Mouse (Mus musculus) C2C12 (cell line): ENCODE measurements around the gene Zfp597. TPM values are rescaled to one million over a fixed set of nuclear protein-coding genes. Genes with fewer than 3 reads are reported as not detected.
A peak's percentile ranks its signal among the peaks of the same experiment; 100 is the strongest.

Experiments
- H3K27me3 ChIP-seq: one replicate; pipeline ENCODE4 v1.6.1; 2011; ENCODE audit not compliant: control insufficient read depth, insufficient read depth, insufficient read length
- H3K36me3 ChIP-seq: one replicate; pipeline ENCODE4 v1.6.1; 2011; ENCODE audit not compliant: control insufficient read depth, insufficient read depth
- H3K4me3 ChIP-seq: one replicate; pipeline ENCODE4 v1.5.1; 2011; ENCODE audit warnings: mild to moderate bottlenecking, control low read depth; ENCODE audit not compliant: poor library complexity, insufficient read depth, severe bottlenecking
- H3K79me2 ChIP-seq: one replicate; pipeline ENCODE4 v1.6.1; 2011; ENCODE audit not compliant: control insufficient read depth, insufficient read depth
- H3K79me3 ChIP-seq: one replicate; pipeline ENCODE4 v1.6.1; 2011; ENCODE audit warnings: low read depth, control low read depth
- H3ac ChIP-seq: one replicate; pipeline ENCODE3; 2011; ENCODE audit warnings: low read depth; ENCODE audit not compliant: control insufficient read depth, insufficient read length
- CEBPB ChIP-seq: IDR thresholded peaks from one replicate; pipeline ENCODE4 v1.6.1; 2011; ENCODE audit warnings: low read depth, mild to moderate bottlenecking, control low read depth, moderate library complexity
- CTCF ChIP-seq: IDR thresholded peaks from one replicate; pipeline ENCODE4 v1.5.1; 2011; ENCODE audit not compliant: control insufficient read depth, insufficient read depth, insufficient read length
- FOSL1 ChIP-seq: IDR thresholded peaks from one replicate; pipeline ENCODE4 v1.8.0; 2011; ENCODE audit warnings: mild to moderate bottlenecking, low read length; ENCODE audit not compliant: poor library complexity, insufficient read depth, severe bottlenecking
- MAX ChIP-seq: IDR thresholded peaks from one replicate; pipeline ENCODE4 v1.6.1; 2011; ENCODE audit warnings: mild to moderate bottlenecking, control low read depth
- MYOD1 ChIP-seq: IDR thresholded peaks from one replicate; pipeline ENCODE4 v1.6.1; 2011; ENCODE audit warnings: low read depth; ENCODE audit not compliant: control insufficient read depth, insufficient read length
- MYOG ChIP-seq: IDR thresholded peaks from one replicate; pipeline ENCODE4 v1.6.1; 2011; ENCODE audit not compliant: control insufficient read depth, insufficient read length; ENCODE audit errors: extremely low read depth
- USF1 ChIP-seq: IDR thresholded peaks from one replicate; pipeline ENCODE4 v1.6.1; 2011; ENCODE audit warnings: low read depth, mild to moderate bottlenecking, control low read depth, moderate library complexity
- long read RNA-seq, 2 experiments: library from polyadenylated mRNA; unstranded; transcript quantifications; one replicate each; pipeline ENCODE4 v2.0.0; 2019 to 2020
- polyA plus RNA-seq: library from polyadenylated mRNA; unstranded; fragments of >200 nt; fragmentation: generic; extraction: Trizol; gene quantifications from one replicate; pipeline ENCODE4 v1.2.1, GENCODE M21; 2012; ENCODE audit warnings: missing spikeins

Gene Zfp597
- 1.1 TPM for polyA plus RNA-seq
- long read RNA-seq, experiment 1, partial matches to known transcripts = 0 of 3 reads
- long read RNA-seq, experiment 1, other reads (novel, unspliced or antisense) = 2 of 3 reads
- long read RNA-seq, experiment 2, transcript Zfp597-202 (3 exons, 1,842 nt) = major isoform, 6 of 11 reads
- long read RNA-seq, experiment 2, partial matches to known transcripts = 0 of 11 reads
- long read RNA-seq, experiment 2, other reads (novel, unspliced or antisense) = 5 of 11 reads

GRCm38 (mm10) chr16:3884201-3885064 is at the start of gene Zfp597, which contains the start of gene Gm20695:
Gene Zfp597 (minus strand): TSS chr16:3884561.
Gene Gm20695 (plus strand): TSS chr16:3884648.
- H3K79me2 ChIP-seq = peaks cover 89% of the 10 kb centered on the region
- peak within 1 kb of the TSS; percentile 89 for H3K4me3 ChIP-seq
- H3K79me3 ChIP-seq = peaks cover 40% of the 10 kb centered on the region
- peak within 1 kb of the TSS; percentile 88 for H3ac ChIP-seq
- peaks cover 3% of the 10 kb centered on the region for H3K36me3 ChIP-seq
- no peaks in the 10 kb centered on the region for H3K27me3 ChIP-seq
- TF ChIP-seq MYOD1 = peak; percentile 11
- TF ChIP-seq CTCF = no peak
- no peak for TF ChIP-seq MAX
- TF ChIP-seq CEBPB = peak; percentile 45

DNA sequence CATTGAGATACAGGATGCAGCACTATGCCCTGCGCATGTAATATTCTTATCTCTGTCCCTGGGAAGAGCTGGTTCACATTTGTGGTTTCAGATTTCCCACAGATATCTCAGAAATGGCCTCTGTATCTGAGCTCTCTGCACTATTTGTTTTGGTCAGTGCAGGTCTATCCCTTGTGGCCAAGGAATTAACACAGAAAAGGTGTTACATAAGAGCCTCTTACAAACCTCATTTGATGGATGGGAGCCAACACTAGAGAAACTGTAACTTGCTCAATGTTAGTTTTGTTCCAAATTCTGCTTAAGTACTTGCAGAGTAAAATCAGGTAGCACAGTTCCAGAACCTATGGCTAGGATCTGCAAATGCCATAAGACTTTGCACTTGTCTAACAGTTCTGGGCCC is 49.7 kb upstream of the Zfp597 start:
- H3K4me3 ChIP-seq = no peak overlapping the region
- H3K79me3 ChIP-seq = no peaks in the 10 kb centered on the region
- no peaks in the 10 kb centered on the region for H3K79me2 ChIP-seq
- H3K36me3 ChIP-seq = peaks cover 22% of the 10 kb centered on the region
- no peaks in the 10 kb centered on the region for H3K27me3 ChIP-seq
- H3ac ChIP-seq = no peak overlapping the region
- no peak for TF ChIP-seq USF1
- no peak for TF ChIP-seq MYOD1
- TF ChIP-seq CTCF = no peak
- no peak for TF ChIP-seq CEBPB
- no peak for TF ChIP-seq MYOG
- TF ChIP-seq MAX = no peak
- TF ChIP-seq FOSL1 = no peak

DNA sequence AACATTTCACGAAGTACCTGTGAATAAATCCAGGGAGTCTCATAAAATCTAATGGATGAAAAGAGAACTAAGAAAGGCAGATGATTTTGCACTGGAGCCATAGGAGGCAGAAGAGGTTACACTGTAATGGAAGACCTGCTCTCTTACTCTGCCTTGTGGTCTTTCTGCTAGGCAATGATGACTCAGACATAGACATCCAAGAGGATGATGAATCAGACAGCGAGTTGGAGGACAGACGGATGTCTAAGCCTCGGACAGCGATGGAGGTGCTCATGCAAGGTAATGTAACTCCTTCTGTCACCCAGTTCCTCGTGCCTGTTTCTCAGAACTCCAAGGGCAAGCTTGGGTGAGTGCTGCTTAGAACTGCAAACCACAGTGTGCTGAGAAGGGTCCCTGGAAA is 49.2 kb upstream of the Zfp597 start:
- Histone ChIP-seq H3K79me3 (no peaks in the 10 kb centered on the region), H3K79me2 (no peaks in the 10 kb centered on the region), H3K36me3 (peaks cover 20% of the 10 kb centered on the region), H3ac (no peak overlapping the region), H3K27me3 (no peaks in the 10 kb centered on the region), H3K4me3 (no peak overlapping the region)
- TF ChIP-seq CTCF (no peak), MYOG (no peak), FOSL1 (peak; percentile 38), USF1 (no peak), CEBPB (no peak), MYOD1 (no peak), MAX (peak; percentile 39)

DNA sequence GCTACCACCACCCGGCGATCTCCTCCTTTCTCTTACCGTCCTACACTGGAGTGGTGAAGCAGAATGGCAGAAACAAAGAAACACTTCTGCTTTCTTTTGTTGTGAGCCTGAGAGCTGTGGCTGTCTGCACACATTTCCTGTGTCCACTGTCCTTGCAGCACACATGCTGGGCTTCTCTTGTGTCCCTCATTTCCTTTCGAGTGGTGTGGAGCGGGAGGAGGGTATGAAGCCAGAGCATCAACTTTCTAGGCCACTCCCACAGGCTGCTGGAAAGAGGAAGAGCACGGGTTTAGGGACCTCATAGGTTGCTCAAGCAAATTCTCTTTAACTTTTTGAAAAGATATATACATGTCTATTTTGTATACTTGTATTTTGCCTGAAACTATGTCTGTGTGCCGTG is 44.8 kb upstream of the Zfp597 start:
- TF ChIP-seq CTCF (no peak), MYOG (no peak), FOSL1 (no peak), MYOD1 (no peak), MAX (no peak), CEBPB (no peak), USF1 (no peak)
- Histone ChIP-seq H3K27me3 (no peaks in the 10 kb centered on the region), H3K4me3 (no peak overlapping the region), H3ac (no peak overlapping the region), H3K79me2 (no peaks in the 10 kb centered on the region), H3K36me3 (peaks cover 13% of the 10 kb centered on the region), H3K79me3 (no peaks in the 10 kb centered on the region)

DNA sequence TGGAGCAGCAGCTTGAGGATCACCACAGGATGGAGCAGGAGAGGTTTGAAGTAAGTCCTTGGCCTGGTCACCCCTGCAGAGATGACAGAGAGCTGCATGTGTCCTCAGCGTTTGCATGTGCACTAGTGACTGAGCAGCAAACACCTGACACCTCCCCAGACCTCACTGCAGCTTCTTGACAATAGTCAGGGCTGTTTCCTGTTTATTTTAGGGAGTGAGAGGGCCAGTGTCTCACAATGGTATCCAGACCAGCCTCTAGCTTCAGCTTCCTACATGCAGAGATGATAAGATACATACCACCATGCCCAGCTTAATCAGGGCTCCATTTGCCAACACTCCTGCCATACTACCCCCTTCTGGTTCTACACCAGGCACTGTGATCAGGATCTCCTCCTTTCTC is 44.2 kb upstream of the Zfp597 start:
- Histone ChIP-seq H3K79me3 (no peaks in the 10 kb centered on the region), H3K79me2 (no peaks in the 10 kb centered on the region), H3K27me3 (no peaks in the 10 kb centered on the region), H3K4me3 (no peak overlapping the region), H3K36me3 (peaks cover 13% of the 10 kb centered on the region), H3ac (no peak overlapping the region)
- TF ChIP-seq MYOD1 = no peak
- TF ChIP-seq MAX = no peak
- TF ChIP-seq USF1 = no peak
- no peak for TF ChIP-seq MYOG
- no peak for TF ChIP-seq CTCF
- no peak for TF ChIP-seq CEBPB
- no peak for TF ChIP-seq FOSL1
